Mouse (Mus musculus) inflammation-experienced regulatory T-cells, adult 16 weeks (primary cell): Measurements from ENCODE around the gene C87499. TPM values are rescaled to one million over a fixed set of nuclear protein-coding genes. Genes with fewer than 3 reads are reported as not detected.

Experiments
- polyA plus RNA-seq: library from polyadenylated mRNA; unstranded; fragments of 100-300 nt; shearing (Covaris generic); gene quantifications from one replicate; pipeline ENCODE4 v1.2.1, GENCODE M21; 2017

Gene C87499
- not detected for polyA plus RNA-seq

GRCm38 (mm10) chr4:88634311-88634710 is at the start of gene C87499:
Gene C87499 (minus strand): TSS chr4:88634411.

GRCm38 (mm10) chr4:88683812-88684211 is 49.6 kb upstream of the C87499 start, which contains the start of gene Ifna2:
Gene Ifna2 (minus strand): TSS chr4:88683912.

GRCm38 (mm10) chr4:88676824-88677223 is 42.6 kb upstream of the C87499 start, which contains the start of gene Ifna16:
Gene Ifna16 (minus strand): TSS chr4:88676924.

GRCm38 (mm10) chr4:88644359-88644758 is 10.1 kb upstream of the C87499 start, which contains the start of gene Ifna13:
Gene Ifna13 (minus strand): TSS chr4:88644459.

GRCm38 (mm10) chr4:88603276-88603675 is 30.9 kb downstream of the C87499 start, which contains the start of gene Ifna12:
Gene Ifna12 (minus strand): TSS chr4:88603376.

GRCm38 (mm10) chr4:88592285-88592684 is 41.9 kb downstream of the C87499 start, which contains the start of gene Ifna9:
Gene Ifna9 (minus strand): TSS chr4:88592385.

Other genes starting within 250 kb of the C87499 start
- gene Hacd4, start 195.5 kb downstream of the C87499 start, polyA plus RNA-seq = 0.65 TPM
- not detected for gene Ifnb1, start 111.6 kb downstream of the C87499 start, polyA plus RNA-seq
- not detected for gene Ifna15, start 76.2 kb downstream of the C87499 start, polyA plus RNA-seq
- gene Ifna14, start 62.6 kb downstream of the C87499 start, polyA plus RNA-seq = not detected
- gene Ifna9, start 42.0 kb downstream of the C87499 start, polyA plus RNA-seq = not detected
- gene Ifna12, start 31.0 kb downstream of the C87499 start, polyA plus RNA-seq = not detected
- gene Ifna13, start 10.0 kb upstream of the C87499 start, polyA plus RNA-seq = not detected
- gene Ifna16, start 42.5 kb upstream of the C87499 start, polyA plus RNA-seq = not detected
- not detected for gene Ifna2, start 49.5 kb upstream of the C87499 start, polyA plus RNA-seq
- not detected for gene Ifnab, start 56.9 kb upstream of the C87499 start, polyA plus RNA-seq
- gene Gm26566, start 87.4 kb upstream of the C87499 start, polyA plus RNA-seq = not detected
- gene Klhl9, start 88.1 kb upstream of the C87499 start, polyA plus RNA-seq = 24.6 TPM
- not detected for gene Gm13271, start 120.5 kb upstream of the C87499 start, polyA plus RNA-seq
- gene Gm13283, start 125.7 kb upstream of the C87499 start, polyA plus RNA-seq = not detected
- gene Gm13290, start 139.4 kb upstream of the C87499 start, polyA plus RNA-seq = not detected
- gene Gm13289, start 142.5 kb upstream of the C87499 start, polyA plus RNA-seq = not detected
- gene Gm13272, start 145.4 kb upstream of the C87499 start, polyA plus RNA-seq = not detected
- 0.72 TPM for gene Ifnz, start 147.7 kb upstream of the C87499 start, polyA plus RNA-seq
- not detected for gene Gm13276, start 151.3 kb upstream of the C87499 start, polyA plus RNA-seq
- not detected for gene Gm13277, start 154.2 kb upstream of the C87499 start, polyA plus RNA-seq
- not detected for gene Gm13278, start 157.1 kb upstream of the C87499 start, polyA plus RNA-seq
- gene Gm13275, start 160.1 kb upstream of the C87499 start, polyA plus RNA-seq = not detected
- gene Gm13279, start 163.0 kb upstream of the C87499 start, polyA plus RNA-seq = not detected
- gene Gm13285, start 165.3 kb upstream of the C87499 start, polyA plus RNA-seq = 1.2 TPM
- not detected for gene Gm13287, start 168.8 kb upstream of the C87499 start, polyA plus RNA-seq
- not detected for gene Gm13288, start 171.1 kb upstream of the C87499 start, polyA plus RNA-seq
- gene Ifna7, start 181.8 kb upstream of the C87499 start, polyA plus RNA-seq = not detected
- gene Ifna11, start 185.5 kb upstream of the C87499 start, polyA plus RNA-seq = not detected
- gene Ifna6, start 193.0 kb upstream of the C87499 start, polyA plus RNA-seq = not detected
- not detected for gene Ifna5, start 201.1 kb upstream of the C87499 start, polyA plus RNA-seq
- gene Ifna4, start 207.4 kb upstream of the C87499 start, polyA plus RNA-seq = not detected
- gene Ifna1, start 215.7 kb upstream of the C87499 start, polyA plus RNA-seq = not detected
- gene Ifne, start 245.8 kb upstream of the C87499 start, polyA plus RNA-seq = not detected